Mouse (Mus musculus) spleen, adult 18-20 months (tissue): ENCODE data around the gene Nacad.
A peak's percentile ranks its signal among the peaks of the same experiment; 100 is the strongest.
"Not testable (repeated sequence)": the region's sequence is repeated elsewhere in the genome, so short reads cannot be mapped to it uniquely, and the experiment has no call there.

Source experiments
- DNase-seq, 2 experiments: peaks; one replicate each; pipeline ENCODE4 v3.0.0; 2022; ENCODE audit warnings: mixed read lengths in 2 of 2

Gene Nacad

GRCm38 (mm10) chr11:6605491-6606399, at the start of gene Nacad:
TSS of gene Nacad (minus strand) at chr11:6606053.
- DNase-seq: no peak

GRCm38 (mm10) chr11:6654903-6655302, 49.0 kb upstream of the Nacad start:
- DNase-seq: peak in 1 of 2 experiments; percentile 72

GRCm38 (mm10) chr11:6652978-6653377, 47.1 kb upstream of the Nacad start:
- not testable (repeated sequence) for DNase-seq

GRCm38 (mm10) chr11:6650519-6650918, 44.7 kb upstream of the Nacad start:
- no peak for DNase-seq

GRCm38 (mm10) chr11:6647831-6648724, 42.2 kb upstream of the Nacad start:
- no peak for DNase-seq

- DNase-seq: no peak
Measured at GRCm38 (mm10) chr11:6644566-6644965, 38.7 kb upstream of the Nacad start.

- no peak for DNase-seq
Measured at GRCm38 (mm10) chr11:6639072-6639471, 33.2 kb upstream of the Nacad start.

- no peak for DNase-seq
Measured at GRCm38 (mm10) chr11:6638537-6638936, 32.7 kb upstream of the Nacad start, which contains the start of gene Wap. TSS of gene Wap (minus strand) at chr11:6638637.

GRCm38 (mm10) chr11:6636150-6636549, 30.3 kb upstream of the Nacad start:
- DNase-seq: no peak

GRCm38 (mm10) chr11:6629655-6630054, 23.8 kb upstream of the Nacad start:
- peak in 1 of 2 experiments; percentile 49 for DNase-seq

GRCm38 (mm10) chr11:6628568-6628967, 22.7 kb upstream of the Nacad start:
- peak; percentile 49 to 69 for DNase-seq

- DNase-seq: peak in 1 of 2 experiments; percentile 30
Measured at GRCm38 (mm10) chr11:6627731-6628130, 21.9 kb upstream of the Nacad start.

- no peak for DNase-seq
Measured at GRCm38 (mm10) chr11:6626388-6626772, 20.5 kb upstream of the Nacad start.

- peak; percentile 86 to 89 for DNase-seq
Measured at GRCm38 (mm10) chr11:6625478-6626387, 19.9 kb upstream of the Nacad start, which contains the start of gene Tbrg4. TSS of gene Tbrg4 (minus strand) at chr11:6626067.

- DNase-seq: no peak
Measured at GRCm38 (mm10) chr11:6624619-6625382, 18.9 kb upstream of the Nacad start.

GRCm38 (mm10) chr11:6623704-6624103, 17.9 kb upstream of the Nacad start:
- no peak for DNase-seq

- no peak for DNase-seq
Measured at GRCm38 (mm10) chr11:6615250-6616205, 9.7 kb upstream of the Nacad start.

- DNase-seq: peak in 1 of 2 experiments; percentile 9
Measured at GRCm38 (mm10) chr11:6605021-6605481, 802 bp downstream of the Nacad start.

GRCm38 (mm10) chr11:6604604-6604936, 1.3 kb downstream of the Nacad start:
- DNase-seq: no peak
